Mouse (Mus musculus): ENCODE measurements at regions not wholly inside any gene's neighbourhood (a gene's known extent, or its start where the extent isn't known, plus 50 kb on each side); places are given as distances from the start of the nearest gene placed in this dataset.
"Not testable (repeated sequence)": the region's sequence is repeated elsewhere in the genome, so short reads cannot be mapped to it uniquely, and the experiment has no call there.

- no peak overlapping the region for H3K9ac ChIP-seq
- WGBS: 72% methylated on average over 5 of the region's 5 CpGs
- TF ChIP-seq CTCF (IDR thresholded peaks at IDR 0.05; ENCODE audit: low read depth): no peak
- H3K27me3 ChIP-seq (ENCODE audit: insufficient read depth, low read length): no peaks in the 10 kb centered on the region
- no peak overlapping the region for H3K4me3 ChIP-seq (ENCODE audit: low read depth, low read length)
- no peaks in the 10 kb centered on the region for H3K9me3 ChIP-seq (ENCODE audit: low read depth, low read length)
- H3K4me2 ChIP-seq: no peak overlapping the region
- no peak overlapping the region for H3K27ac ChIP-seq (ENCODE audit: low read depth)
- no peaks in the 10 kb centered on the region for H3K36me3 ChIP-seq (ENCODE audit: insufficient read depth)
- H3K4me1 ChIP-seq (ENCODE audit: insufficient read depth): no peaks in the 10 kb centered on the region
- no peak for DNase-seq
- ATAC-seq (ENCODE audit: insufficient read depth): no peak
Observed at GRCm38 (mm10) chr2:53691580-53692118, 393.7 kb downstream of the Rprm start.

GRCm38 (mm10) chr2:53711213-53711612 is 374.1 kb downstream of the Rprm start:
- Histone ChIP-seq H3K36me3 (ENCODE audit: insufficient read depth) (no peaks in the 10 kb centered on the region), H3K27ac (ENCODE audit: low read depth) (no peak overlapping the region), H3K4me1 (ENCODE audit: insufficient read depth) (no peaks in the 10 kb centered on the region), H3K4me3 (ENCODE audit: low read depth, low read length) (no peak overlapping the region), H3K9me3 (ENCODE audit: low read depth, low read length) (no peaks in the 10 kb centered on the region), H3K27me3 (ENCODE audit: insufficient read depth, low read length) (no peaks in the 10 kb centered on the region), H3K9ac (no peak overlapping the region), H3K4me2 (no peak overlapping the region)
- peak; percentile 66 for ATAC-seq (ENCODE audit: insufficient read depth)
- DNase-seq: peak; percentile 41
- TF ChIP-seq CTCF (IDR thresholded peaks at IDR 0.05; ENCODE audit: low read depth): no peak
- 36% methylated on average over 3 of the region's 3 CpGs for WGBS

GRCm38 (mm10) chr2:53713106-53713640 is 372.2 kb downstream of the Rprm start:
- Histone ChIP-seq H3K27ac (ENCODE audit: low read depth) (no peak overlapping the region), H3K27me3 (ENCODE audit: insufficient read depth, low read length) (no peaks in the 10 kb centered on the region), H3K4me1 (ENCODE audit: insufficient read depth) (no peaks in the 10 kb centered on the region), H3K4me2 (no peak overlapping the region), H3K9ac (no peak overlapping the region), H3K4me3 (ENCODE audit: low read depth, low read length) (no peak overlapping the region), H3K36me3 (ENCODE audit: insufficient read depth) (no peaks in the 10 kb centered on the region), H3K9me3 (ENCODE audit: low read depth, low read length) (no peaks in the 10 kb centered on the region)
- WGBS: 66% methylated on average over 7 of the region's 7 CpGs
- no peak for TF ChIP-seq CTCF (IDR thresholded peaks at IDR 0.05; ENCODE audit: low read depth)
- no peak for DNase-seq
- no peak for ATAC-seq (ENCODE audit: insufficient read depth)

GRCm38 (mm10) chr2:53715017-53715416 is 370.3 kb downstream of the Rprm start:
- no peak for TF ChIP-seq CTCF (IDR thresholded peaks at IDR 0.05; ENCODE audit: low read depth)
- peak; percentile 9 for DNase-seq
- WGBS: 45% methylated on average over 5 of the region's 5 CpGs
- Histone ChIP-seq H3K36me3 (ENCODE audit: insufficient read depth) (no peaks in the 10 kb centered on the region), H3K9me3 (ENCODE audit: low read depth, low read length) (no peaks in the 10 kb centered on the region), H3K4me2 (no peak overlapping the region), H3K27ac (ENCODE audit: low read depth) (no peak overlapping the region), H3K9ac (no peak overlapping the region), H3K4me3 (ENCODE audit: low read depth, low read length) (no peak overlapping the region), H3K27me3 (ENCODE audit: insufficient read depth, low read length) (no peaks in the 10 kb centered on the region), H3K4me1 (ENCODE audit: insufficient read depth) (no peaks in the 10 kb centered on the region)
- ATAC-seq (ENCODE audit: insufficient read depth): no peak

- TF ChIP-seq CTCF (IDR thresholded peaks at IDR 0.05; ENCODE audit: low read depth): no peak
- H3K9ac ChIP-seq: no peak overlapping the region
- DNase-seq (no peak), ATAC-seq (ENCODE audit: insufficient read depth) (no peak)
- H3K27ac ChIP-seq (ENCODE audit: low read depth): no peak overlapping the region
- no peaks in the 10 kb centered on the region for H3K9me3 ChIP-seq (ENCODE audit: low read depth, low read length)
- no peaks in the 10 kb centered on the region for H3K36me3 ChIP-seq (ENCODE audit: insufficient read depth)
- H3K27me3 ChIP-seq (ENCODE audit: insufficient read depth, low read length): no peaks in the 10 kb centered on the region
- H3K4me1 ChIP-seq (ENCODE audit: insufficient read depth): no peaks in the 10 kb centered on the region
- 85% methylated on average over 6 of the region's 6 CpGs for WGBS
- no peak overlapping the region for H3K4me2 ChIP-seq
- H3K4me3 ChIP-seq (ENCODE audit: low read depth, low read length): no peak overlapping the region
Observed at GRCm38 (mm10) chr2:53723231-53723630, 362.1 kb downstream of the Rprm start.

- Histone ChIP-seq H3K27ac (ENCODE audit: low read depth) (no peak overlapping the region), H3K4me1 (ENCODE audit: insufficient read depth) (no peaks in the 10 kb centered on the region), H3K9ac (no peak overlapping the region), H3K36me3 (ENCODE audit: insufficient read depth) (no peaks in the 10 kb centered on the region), H3K4me3 (ENCODE audit: low read depth, low read length) (no peak overlapping the region), H3K9me3 (ENCODE audit: low read depth, low read length) (no peaks in the 10 kb centered on the region), H3K27me3 (ENCODE audit: insufficient read depth, low read length) (no peaks in the 10 kb centered on the region), H3K4me2 (no peak overlapping the region)
- no peak for TF ChIP-seq CTCF (IDR thresholded peaks at IDR 0.05; ENCODE audit: low read depth)
- no peak for DNase-seq
- ATAC-seq (ENCODE audit: insufficient read depth): no peak
Observed at GRCm38 (mm10) chr2:53728693-53729092, 356.7 kb downstream of the Rprm start.

GRCm38 (mm10) chr2:53730451-53730850 is 354.9 kb downstream of the Rprm start:
- DNase-seq: no peak
- Histone ChIP-seq H3K4me2 (no peak overlapping the region), H3K4me3 (ENCODE audit: low read depth, low read length) (no peak overlapping the region), H3K27ac (ENCODE audit: low read depth) (no peak overlapping the region), H3K9ac (no peak overlapping the region), H3K4me1 (ENCODE audit: insufficient read depth) (no peaks in the 10 kb centered on the region), H3K27me3 (ENCODE audit: insufficient read depth, low read length) (no peaks in the 10 kb centered on the region), H3K9me3 (ENCODE audit: low read depth, low read length) (no peaks in the 10 kb centered on the region), H3K36me3 (ENCODE audit: insufficient read depth) (no peaks in the 10 kb centered on the region)
- WGBS: 86% methylated on average over 2 of the region's 2 CpGs
- no peak for ATAC-seq (ENCODE audit: insufficient read depth)
- no peak for TF ChIP-seq CTCF (IDR thresholded peaks at IDR 0.05; ENCODE audit: low read depth)

- Histone ChIP-seq H3K36me3 (ENCODE audit: insufficient read depth) (no peaks in the 10 kb centered on the region), H3K4me1 (ENCODE audit: insufficient read depth) (no peaks in the 10 kb centered on the region), H3K27me3 (ENCODE audit: insufficient read depth, low read length) (no peaks in the 10 kb centered on the region), H3K27ac (ENCODE audit: low read depth) (no peak overlapping the region), H3K4me3 (ENCODE audit: low read depth, low read length) (no peak overlapping the region), H3K9me3 (ENCODE audit: low read depth, low read length) (no peaks in the 10 kb centered on the region), H3K4me2 (no peak overlapping the region), H3K9ac (no peak overlapping the region)
- TF ChIP-seq CTCF (IDR thresholded peaks at IDR 0.05; ENCODE audit: low read depth): no peak
- ATAC-seq (ENCODE audit: insufficient read depth): no peak
- no peak for DNase-seq
- WGBS: 92% methylated on average over 2 of the region's 2 CpGs
Observed at GRCm38 (mm10) chr2:53763486-53763885, 321.9 kb downstream of the Rprm start.

- H3K4me1 ChIP-seq (ENCODE audit: insufficient read depth); H3K4me2 ChIP-seq; H3K9me3 ChIP-seq (ENCODE audit: low read depth, low read length); H3K4me3 ChIP-seq (ENCODE audit: low read depth, low read length); H3K9ac ChIP-seq; ATAC-seq (ENCODE audit: insufficient read depth); DNase-seq; H3K36me3 ChIP-seq (ENCODE audit: insufficient read depth); H3K27ac ChIP-seq (ENCODE audit: low read depth); H3K27me3 ChIP-seq (ENCODE audit: insufficient read depth, low read length): not testable (repeated sequence)
- 77% methylated on average over 2 of the region's 6 CpGs for WGBS
Observed at GRCm38 (mm10) chr2:53782035-53782434, 303.3 kb downstream of the Rprm start.

- DNase-seq; H3K4me3 ChIP-seq (ENCODE audit: low read depth, low read length); H3K4me1 ChIP-seq (ENCODE audit: insufficient read depth); H3K36me3 ChIP-seq (ENCODE audit: insufficient read depth); H3K9ac ChIP-seq; H3K27me3 ChIP-seq (ENCODE audit: insufficient read depth, low read length); H3K9me3 ChIP-seq (ENCODE audit: low read depth, low read length); ATAC-seq (ENCODE audit: insufficient read depth); H3K27ac ChIP-seq (ENCODE audit: low read depth); H3K4me2 ChIP-seq: not testable (repeated sequence)
- WGBS: 88% methylated on average over 2 of the region's 6 CpGs
Observed at GRCm38 (mm10) chr2:53788599-53788998, 296.8 kb downstream of the Rprm start.

Data from lung, embryonic 14.5 days (tissue).